Mouse (Mus musculus) hindlimb bud, embryonic 11.5 days (tissue): ENCODE data around the gene Vezt.

Experiments used
- DNase-seq: peaks from one replicate; pipeline ENCODE4 v3.0.0-alpha.2; 2012; ENCODE audit warnings: low read depth, low spot score; ENCODE audit errors: extremely low spot score

The Vezt gene

DNA sequence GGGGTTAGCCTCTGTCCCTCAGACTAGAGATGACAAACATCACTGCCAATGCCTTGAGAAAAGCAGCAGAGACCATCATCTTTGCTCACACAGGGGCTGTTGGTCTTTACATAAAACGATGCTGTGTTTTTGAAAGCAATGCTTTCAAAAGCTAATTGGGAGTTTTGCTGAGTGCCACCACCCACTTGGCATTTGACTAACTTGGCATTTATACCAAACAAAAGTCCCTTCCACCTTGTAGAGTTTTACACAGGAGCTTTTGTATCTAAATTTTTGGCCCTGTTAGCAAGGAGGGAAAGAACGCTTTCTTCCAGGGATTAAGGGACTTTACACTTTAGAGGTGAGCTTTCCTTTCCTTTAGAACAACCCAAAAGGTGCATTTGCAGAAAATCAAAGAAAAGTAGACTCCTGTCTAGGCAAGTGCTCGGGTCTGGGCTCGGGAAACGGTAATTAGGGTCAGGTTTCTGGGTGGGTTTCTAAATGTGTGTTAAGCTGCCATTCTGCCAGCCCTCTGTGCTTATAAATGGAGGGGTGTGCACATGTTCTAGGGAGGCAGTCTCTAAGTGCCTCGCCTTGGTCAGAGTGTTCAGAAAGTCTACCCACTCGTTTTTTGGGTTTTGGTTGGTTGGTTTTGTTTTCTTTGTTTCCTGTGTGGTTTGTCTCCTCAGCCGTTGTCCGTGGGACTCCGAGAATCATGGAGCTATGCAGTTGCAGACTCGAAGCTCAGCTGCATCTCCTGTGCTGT lies 119.9 kb downstream of the Vezt start:
- DNase-seq = no peak

DNA sequence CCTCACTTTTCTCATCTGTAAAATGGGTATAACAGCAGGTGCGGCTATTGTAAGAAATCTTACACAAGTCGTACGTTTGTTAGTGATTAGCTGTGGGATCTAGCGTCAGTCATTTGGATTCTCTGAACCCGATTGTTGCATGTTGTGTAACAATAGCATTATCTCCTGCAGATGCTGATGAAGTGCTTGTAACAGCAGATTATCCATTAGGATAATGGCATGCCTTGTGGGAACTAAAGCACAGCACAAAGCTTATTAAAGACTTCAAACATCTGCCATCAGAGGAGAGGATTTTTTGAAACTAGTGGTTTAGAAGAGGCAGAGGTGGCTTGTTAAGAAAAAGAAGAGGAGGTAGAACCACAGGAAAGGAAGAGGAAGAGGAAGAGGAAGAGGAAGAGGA lies 122.1 kb downstream of the Vezt start:
- no peak for DNase-seq

DNA sequence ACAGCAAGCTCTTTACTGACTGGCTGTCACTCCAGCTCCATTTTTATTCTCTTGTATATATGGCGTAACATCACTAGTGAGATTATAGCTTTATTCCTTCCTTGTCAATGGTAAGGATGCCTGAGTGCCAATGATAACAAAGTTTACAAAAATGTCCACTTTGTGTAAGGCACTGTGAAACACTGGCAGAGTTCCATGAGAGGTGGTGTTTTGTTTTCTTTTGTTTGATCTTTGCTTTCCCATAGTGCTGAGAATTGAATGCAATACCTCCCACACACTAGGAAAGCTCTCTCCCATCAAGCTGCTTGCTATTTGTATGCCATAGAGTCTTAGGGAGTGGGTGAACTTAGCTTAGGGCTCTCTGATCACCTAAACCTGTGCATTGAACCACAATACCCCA lies 122.7 kb downstream of the Vezt start:
- DNase-seq = no peak

DNA sequence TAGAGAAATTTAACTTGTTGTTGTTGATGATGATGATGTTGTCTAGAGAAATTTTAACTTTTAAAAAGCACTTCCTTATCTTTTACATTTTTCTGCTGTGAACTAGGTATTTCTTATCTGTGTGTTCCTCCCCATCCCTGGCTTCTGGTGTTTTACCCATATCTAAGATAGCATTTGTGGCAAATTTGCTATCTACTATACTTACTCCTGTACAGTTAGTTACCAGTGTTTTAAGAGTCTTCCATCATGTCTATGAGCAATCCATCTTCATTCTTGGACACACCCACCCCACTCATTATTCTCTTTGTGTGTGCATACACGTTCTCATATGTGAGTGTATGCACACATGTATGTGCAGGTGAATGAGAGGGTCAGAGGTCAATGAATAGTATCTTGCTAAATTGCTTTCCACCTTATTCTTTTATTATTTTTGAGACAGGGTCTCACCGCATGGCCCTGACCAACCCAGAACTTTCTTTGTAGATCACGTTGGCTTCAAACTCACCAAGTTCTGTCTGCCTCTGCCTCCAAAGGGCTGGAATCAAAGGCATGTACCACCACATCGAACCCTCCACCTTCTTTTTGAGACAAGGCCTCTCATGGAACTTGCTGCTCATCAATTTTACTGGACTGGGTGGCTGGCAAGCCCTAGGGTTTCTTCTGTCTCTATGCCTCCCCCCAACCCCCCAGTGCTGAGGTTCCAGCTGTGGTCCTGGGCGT lies 123.3 kb downstream of the Vezt start:
- DNase-seq = no peak

DNA sequence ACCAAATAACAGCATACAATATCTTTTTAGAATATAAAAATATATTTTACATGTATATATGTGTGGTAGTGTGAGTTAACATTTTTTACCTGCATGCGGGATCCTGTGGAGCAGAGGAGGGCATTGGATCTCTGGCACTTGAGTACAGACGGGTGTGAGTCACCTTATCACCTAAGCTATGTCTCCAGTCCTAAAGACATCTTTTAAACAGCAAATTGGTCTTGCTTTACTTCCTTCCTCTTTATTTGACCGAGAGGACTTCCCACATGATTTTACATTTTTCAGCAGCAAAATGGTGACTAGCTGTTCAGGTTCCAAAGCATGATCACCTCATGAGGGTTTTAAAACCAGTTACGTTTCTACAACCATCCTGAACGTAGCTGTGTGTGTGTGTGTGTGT lies 124.3 kb downstream of the Vezt start:
- no peak for DNase-seq

DNA sequence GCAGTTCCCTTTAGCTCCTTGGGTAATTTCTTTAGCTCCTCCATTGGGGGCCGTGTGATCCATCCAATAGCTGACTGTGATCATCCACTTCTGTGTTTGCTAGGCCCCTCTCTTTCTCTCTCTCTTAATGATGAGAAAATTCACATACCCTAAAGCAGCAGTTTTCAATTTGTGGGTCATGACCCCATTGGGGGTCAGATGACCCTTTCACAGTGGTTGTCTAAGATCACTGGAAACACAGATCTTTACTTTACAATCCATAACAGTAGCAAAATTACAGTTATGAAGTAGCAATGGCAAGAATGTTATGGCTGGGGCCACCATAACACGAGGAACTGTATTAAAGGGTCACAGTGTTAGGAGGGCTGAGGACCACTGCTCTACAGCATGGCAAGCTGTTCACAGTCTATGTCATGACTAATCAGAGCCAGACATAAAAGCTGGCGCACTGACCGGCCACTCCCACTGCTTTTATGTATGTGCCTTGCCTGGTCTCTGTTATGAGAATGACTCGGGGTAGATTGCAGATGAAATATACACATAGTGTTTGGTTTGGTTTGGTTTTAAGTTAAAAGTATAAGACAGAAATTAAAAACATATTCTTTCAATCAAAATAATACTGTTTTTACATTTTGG lies 125.7 kb downstream of the Vezt start:
- no peak for DNase-seq

DNA sequence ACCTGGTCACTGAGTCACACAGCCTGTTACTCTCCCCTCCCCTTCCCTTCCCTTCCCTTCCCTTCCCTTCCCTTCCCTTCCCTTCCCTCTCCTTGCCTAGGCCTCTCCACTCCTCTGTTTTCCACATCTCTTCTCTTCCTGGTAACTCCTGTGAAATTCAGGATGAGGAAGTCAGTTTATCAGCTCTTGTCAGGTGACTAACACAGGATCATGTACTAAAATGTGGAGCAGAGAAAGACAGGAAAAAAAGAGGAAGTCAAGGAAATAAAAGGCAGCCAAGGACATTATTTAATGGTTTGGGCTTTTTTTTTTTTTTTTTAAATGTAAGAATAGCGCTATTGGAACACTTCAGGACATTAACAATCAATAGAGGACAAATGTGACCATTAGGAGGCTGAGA lies 126.6 kb downstream of the Vezt start:
- DNase-seq = no peak

DNA sequence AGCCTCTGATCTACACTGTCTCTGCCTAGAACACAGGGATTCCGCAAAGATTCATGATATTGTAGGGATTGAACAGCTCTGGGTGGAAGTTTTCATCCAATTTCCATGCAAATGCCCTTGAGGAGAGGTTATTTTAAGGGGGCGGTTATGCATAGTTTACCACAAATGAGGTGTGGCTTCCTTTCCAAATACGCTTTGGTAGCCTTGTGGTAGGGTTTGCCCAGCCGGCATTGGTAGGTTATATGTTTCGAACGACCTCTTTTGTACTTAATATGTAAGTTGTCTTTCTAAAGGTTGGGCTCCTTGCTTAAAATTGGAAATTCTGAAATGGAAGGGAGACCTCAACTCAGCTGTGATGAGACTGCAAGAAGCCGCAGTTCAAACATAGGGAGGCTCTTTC lies 127.1 kb downstream of the Vezt start:
- no peak for DNase-seq

DNA sequence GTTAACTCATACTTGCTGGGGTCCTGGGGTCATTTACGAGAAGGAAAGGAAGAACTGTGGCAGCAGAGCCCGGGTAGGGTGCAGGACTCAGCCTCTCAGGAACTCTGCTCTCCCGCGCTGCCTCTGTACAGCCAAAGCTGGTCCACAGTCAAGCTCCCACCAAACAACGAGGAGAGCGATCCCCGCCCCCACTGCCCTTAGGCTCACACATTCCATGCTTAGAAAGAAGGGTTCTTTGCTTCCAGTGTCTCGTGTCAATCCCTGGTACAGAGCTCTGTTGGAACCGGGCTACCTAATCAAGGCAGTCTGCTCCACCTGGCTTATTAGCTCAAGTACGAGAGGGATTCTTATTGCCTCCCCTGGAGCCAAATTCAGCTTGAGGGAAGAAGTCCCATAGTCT lies 128.2 kb downstream of the Vezt start:
- no peak for DNase-seq

DNA sequence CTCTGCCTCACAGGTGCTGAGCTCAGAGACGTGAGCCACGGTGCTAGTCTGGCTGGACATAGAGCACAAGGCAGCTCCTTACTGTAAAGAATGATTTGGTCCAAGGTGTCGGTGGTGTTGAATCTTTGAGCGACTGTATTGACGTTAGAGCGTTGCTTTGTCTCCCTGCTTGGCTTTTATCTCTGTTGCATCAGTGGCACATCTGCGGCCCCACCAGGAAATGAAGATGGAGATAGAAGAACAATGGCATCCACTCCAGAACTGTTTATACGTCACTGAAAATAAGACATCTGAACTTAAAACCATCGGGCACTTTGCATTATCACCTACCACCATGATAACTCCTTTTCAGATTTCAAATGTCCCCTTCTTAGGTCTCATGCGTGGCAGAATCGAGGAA lies 135.7 kb downstream of the Vezt start:
- no peak for DNase-seq

DNA sequence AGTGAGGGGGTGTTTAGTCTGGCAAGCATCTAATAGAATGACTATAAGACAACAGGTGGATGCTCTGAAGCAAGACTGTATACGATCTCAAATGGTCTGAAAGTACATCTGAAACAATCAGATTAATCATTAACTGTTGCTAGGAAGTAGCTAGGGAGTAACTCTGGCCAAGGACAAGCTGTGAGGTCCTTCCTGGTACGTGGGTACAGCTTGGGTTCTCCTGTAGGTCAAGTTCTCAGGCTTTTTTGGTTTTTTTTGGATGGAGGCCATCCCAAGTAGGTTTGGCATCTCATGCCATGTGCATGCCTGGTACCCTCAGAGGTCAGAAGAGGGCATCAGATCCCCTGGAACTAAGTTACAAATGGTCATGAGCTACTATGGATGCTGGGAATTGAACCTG lies 136.3 kb downstream of the Vezt start:
- no peak for DNase-seq

DNA sequence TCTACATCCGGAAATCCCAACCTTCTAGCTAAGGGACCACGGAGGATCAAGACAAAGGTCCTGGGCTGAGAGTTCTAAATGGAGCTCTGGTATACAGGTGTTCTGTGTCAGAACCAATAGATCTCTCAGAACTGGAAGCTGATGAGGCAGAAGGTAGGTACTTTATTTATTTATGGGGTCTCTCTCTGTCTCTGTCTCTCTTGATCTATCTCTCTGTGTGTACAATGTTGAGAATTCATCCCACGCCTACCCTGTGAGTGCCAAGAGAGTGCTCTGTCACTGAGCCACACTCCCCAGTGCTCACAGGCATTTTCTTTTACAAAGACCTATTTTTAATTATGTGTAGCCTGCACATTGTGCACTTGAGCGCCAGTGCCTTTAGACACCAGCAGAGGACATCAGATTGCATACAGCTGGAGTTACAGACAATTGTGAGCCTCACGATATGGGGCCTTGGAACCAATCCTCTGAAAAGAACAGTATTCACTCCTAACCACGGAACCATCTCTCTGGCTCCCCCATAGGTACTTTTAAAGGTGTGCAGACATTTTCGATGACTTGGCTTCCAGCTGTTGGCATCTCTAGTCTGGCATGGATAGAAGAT lies 138.5 kb downstream of the Vezt start, which contains the start of gene Metap2:
Gene Metap2 (minus strand): TSS at position 51 of the 604 bp plus-strand sequence.
- no peak for DNase-seq

DNA sequence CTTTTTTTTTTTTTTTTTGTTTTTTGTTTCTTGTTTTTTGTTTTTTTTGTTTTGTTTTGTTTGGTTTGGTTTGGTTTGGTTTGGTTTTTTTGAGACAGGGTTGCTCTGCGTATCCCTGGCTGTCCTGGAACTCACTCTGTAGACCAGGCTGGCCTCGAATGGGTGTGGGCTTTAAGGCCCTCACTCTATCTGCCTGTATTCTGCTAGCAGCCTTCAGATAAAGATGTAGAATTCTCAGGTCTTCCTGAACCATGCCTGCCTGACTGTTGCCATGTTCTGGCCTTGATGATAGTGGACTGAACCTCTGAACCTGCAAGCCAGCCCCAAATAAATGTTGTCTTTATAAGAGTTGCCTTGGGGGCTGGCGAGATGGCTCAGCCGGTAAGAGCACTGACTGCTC lies 143.1 kb downstream of the Vezt start:
- no peak for DNase-seq

DNA sequence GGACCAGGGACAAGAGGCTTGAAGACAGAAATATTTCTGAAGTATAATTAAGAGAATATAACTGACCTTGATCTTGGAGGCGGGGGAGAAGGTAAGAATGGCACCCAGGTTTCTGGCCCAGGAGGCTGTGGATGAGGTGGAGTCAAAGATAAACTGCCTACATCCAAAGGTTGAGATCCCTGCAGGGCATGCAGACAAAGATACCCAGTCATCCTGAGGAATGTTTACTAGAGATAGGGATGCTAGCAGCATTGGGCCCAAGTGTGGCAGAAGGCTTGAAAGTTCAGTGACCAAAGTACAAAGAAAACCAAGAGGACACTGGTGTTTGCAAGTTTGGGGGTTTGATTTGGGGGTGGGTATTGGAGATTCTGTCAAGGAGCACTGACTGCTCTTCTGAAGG lies 144.6 kb downstream of the Vezt start:
- no peak for DNase-seq

DNA sequence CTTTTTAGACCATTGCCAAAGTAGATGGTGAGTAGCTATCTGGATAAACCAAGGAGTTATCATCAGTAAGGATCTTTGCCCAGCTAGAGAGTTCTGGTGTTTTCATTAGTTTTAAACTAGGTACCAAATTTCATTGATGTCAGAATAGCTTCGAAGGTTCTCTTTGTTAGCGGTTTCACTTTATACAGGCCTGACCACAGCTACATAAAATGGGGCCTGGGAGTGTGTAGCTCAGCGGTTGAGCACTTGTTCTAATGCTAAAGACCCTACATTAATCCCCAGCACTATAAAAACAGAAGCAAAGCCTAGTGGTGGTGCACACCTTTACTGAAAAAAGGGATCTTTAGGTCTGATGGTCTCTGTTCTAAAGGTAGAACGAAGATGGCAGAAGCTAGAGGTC lies 145.1 kb downstream of the Vezt start:
- no peak for DNase-seq

DNA sequence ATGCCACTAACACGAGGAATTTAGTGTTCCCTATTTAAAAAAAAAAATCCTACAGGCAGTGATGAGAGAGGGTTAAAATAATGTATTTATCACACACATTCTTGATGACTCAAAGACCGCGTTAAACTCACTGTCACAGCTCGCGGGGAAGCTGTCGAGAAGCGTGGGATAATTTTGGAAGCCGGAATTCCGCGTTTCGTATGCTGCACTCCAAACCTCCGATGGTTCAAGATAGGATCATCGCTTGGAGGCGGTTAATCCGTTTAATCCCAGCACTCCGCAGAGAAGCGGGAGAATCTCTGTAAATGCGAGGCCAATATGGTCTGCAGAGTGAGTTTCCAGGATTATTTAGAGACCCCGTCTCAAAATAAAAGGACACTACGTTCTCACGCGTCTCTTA lies 145.6 kb downstream of the Vezt start:
- DNase-seq = no peak

DNA sequence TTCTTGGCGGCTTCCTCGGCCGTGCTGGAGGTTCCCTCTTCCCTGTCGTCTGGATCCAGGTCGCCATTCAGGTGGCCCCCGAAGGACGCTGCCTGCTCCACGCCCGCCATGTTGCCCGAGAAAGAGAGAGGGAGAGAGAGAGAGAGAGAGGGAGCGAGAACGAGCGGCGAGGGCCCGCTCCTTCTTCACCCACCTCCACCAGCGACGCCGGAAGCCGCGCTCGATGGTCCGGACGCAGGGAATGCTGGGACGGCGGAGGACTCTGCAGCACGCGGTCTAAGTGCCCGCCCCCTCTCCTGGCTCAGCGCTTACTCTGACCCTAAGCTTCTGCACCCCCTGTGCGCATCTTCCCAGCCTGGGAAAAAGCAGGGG lies 146.1 kb downstream of the Vezt start:
- DNase-seq = no peak
